Mouse (Mus musculus) bone marrow, adult 2 months (tissue): Measurements from ENCODE around the gene Zfp592. TPM values are rescaled to one million over a fixed set of nuclear protein-coding genes. Genes with fewer than 3 reads are reported as not detected.

Source experiments
- H3K27ac ChIP-seq: fragments of 200-500 bp; 2 replicates; pipeline ENCODE4 v1.5.1; 2012; ENCODE audit warnings: low read depth, mild to moderate bottlenecking, control low read depth, inconsistent platforms, low read length; ENCODE audit not compliant: control insufficient read depth, poor library complexity, insufficient read depth
- H3K4me1 ChIP-seq: fragments of 200-500 bp; 2 replicates; pipeline ENCODE4 v1.6.1; 2011; ENCODE audit warnings: low read length; ENCODE audit not compliant: control insufficient read depth, insufficient read depth
- H3K4me3 ChIP-seq: fragments of 200-500 bp; replicated peaks from 2 replicates; pipeline ENCODE3; 2011; ENCODE audit warnings: mild to moderate bottlenecking, low read depth, low read length, control low read depth; ENCODE audit not compliant: control insufficient read depth
- CTCF ChIP-seq: fragments of 200-500 bp; IDR thresholded peaks from 2 replicates; pipeline ENCODE4 v1.5.1; 2011; ENCODE audit warnings: low read length, control low read depth; ENCODE audit not compliant: control insufficient read depth, insufficient read depth
- POLR2A ChIP-seq: fragments of 200-500 bp; IDR thresholded peaks from 2 replicates; pipeline ENCODE4 v1.6.1; 2011; ENCODE audit warnings: low read depth, mild to moderate bottlenecking, control low read depth, low read length, borderline replicate concordance; ENCODE audit not compliant: control insufficient read depth
- WGBS: fragments of 180-500 bp; shearing (Covaris S2); methylation state at CpG from one replicate; pipeline ENCODE4 v1.1.7; 2018; 5-methylcytosine and 5-hydroxymethylcytosine counted together
- polyA plus RNA-seq: library from polyadenylated mRNA; stranded (reverse); fragments of >200 nt; gene quantifications from 2 replicates; pipeline ENCODE4 v1.2.4, GENCODE M21; 2011; ENCODE audit warnings: low replicate concordance; ENCODE audit not compliant: missing spikeins, insufficient read depth, insufficient read length

The Zfp592 gene
- polyA plus RNA-seq, 1 experiment, result 24.7 TPM

DNA sequence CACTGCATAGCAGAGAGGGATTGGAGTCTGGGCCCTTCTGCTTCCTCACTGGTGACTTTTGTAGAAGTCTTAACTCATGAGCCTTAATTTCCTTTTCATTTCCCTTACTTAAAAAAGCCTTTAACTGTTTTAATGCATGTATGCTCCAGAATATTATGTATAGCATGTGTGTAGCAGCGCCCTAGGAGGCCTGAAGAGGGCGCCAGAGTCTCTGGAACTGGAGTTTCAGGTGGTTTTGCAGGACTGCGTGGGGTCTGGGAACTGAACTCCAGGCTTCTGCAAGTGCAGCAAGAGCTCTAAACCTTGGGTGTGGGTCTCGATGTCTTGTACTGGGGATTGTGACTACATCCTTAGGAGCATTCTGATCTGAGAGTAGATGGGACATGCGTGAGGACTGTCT is 79.8 kb downstream of the Zfp592 start:
- WGBS, result 77% methylated on average over 5 of the region's 5 CpGs
- H3K27ac ChIP-seq, result no peak overlapping the region
- H3K4me3 ChIP-seq, result no peak overlapping the region
- peaks cover 3% of the 10 kb centered on the region; the same call in 1 of the 2 replicates for H3K4me1 ChIP-seq
- TF ChIP-seq CTCF, result peak; percentile 37; the same call in 1 of the 2 replicates
- TF ChIP-seq POLR2A, result no peak

GRCm38 (mm10) chr7:81074546-81074945 is 81.1 kb downstream of the Zfp592 start:
- Histone ChIP-seq H3K4me3 (no peak overlapping the region), H3K4me1 (peaks cover 3% of the 10 kb centered on the region; the same call in 1 of the 2 replicates), H3K27ac (no peak overlapping the region)
- no peak for TF ChIP-seq CTCF
- TF ChIP-seq POLR2A, result no peak
- 15% methylated on average over 9 of the region's 9 CpGs for WGBS

GRCm38 (mm10) chr7:81075299-81075698 is 81.8 kb downstream of the Zfp592 start:
- TF ChIP-seq POLR2A (no peak), CTCF (no peak)
- Histone ChIP-seq H3K4me3 (no peak overlapping the region), H3K27ac (no peak overlapping the region; the same call in 1 of the 2 replicates), H3K4me1 (peaks cover 3% of the 10 kb centered on the region; the same call in 1 of the 2 replicates)
- WGBS, result 4% methylated on average over 7 of the region's 7 CpGs

DNA sequence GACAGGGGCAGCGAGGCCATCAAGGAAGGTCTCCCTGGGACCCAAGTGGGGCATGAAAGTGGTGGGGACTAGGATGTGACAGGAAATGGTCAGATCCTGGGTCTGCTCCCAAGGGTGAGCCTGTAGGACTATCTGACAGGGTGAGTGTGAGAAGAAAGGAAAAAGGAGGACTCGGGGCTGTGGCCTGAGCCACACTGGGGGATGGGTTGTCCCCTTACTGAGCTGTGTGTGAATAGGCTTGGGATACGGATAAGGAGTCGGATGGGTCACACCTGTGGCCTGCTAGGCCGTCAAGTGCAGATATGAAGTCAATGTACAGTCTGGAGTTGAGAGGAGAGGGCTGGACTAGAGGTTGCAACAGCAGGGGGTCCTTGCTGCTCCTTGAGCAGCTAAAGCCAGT is 82.3 kb downstream of the Zfp592 start:
- no peak overlapping the region for H3K27ac ChIP-seq
- H3K4me3 ChIP-seq, result no peak overlapping the region
- no peak for TF ChIP-seq CTCF
- TF ChIP-seq POLR2A, result no peak
- H3K4me1 ChIP-seq, result peaks cover 3% of the 10 kb centered on the region; the same call in 1 of the 2 replicates
- WGBS, result 72% methylated on average over 5 of the region's 5 CpGs

- Histone ChIP-seq H3K4me1 (peaks cover 3% of the 10 kb centered on the region; the same call in 1 of the 2 replicates), H3K27ac (no peak overlapping the region), H3K4me3 (no peak overlapping the region)
- 78% methylated on average over 6 of the region's 6 CpGs for WGBS
- TF ChIP-seq CTCF (no peak), POLR2A (no peak)
Measured at GRCm38 (mm10) chr7:81077009-81077408, 83.5 kb downstream of the Zfp592 start.

DNA sequence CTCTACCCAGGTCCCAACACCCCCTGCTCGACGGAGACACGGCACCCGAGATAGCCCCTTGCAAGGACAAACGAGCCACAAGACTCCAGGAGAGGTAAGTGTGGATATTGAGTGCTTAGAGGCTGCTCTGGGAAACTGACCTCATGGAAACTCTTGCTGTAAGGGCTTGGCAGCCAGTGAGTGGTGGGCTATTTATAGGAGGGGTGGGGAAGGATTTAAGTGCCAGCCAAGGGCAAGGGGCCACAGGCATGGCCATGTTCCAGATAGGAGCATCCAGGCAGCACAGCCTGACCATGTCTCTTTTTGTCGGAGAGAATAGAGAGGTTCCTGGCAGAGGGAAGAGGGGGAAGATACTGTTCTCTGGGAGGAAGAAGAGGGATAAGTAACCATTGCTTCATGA is 85.3 kb downstream of the Zfp592 start:
- 85% methylated on average over 6 of the region's 6 CpGs for WGBS

DNA sequence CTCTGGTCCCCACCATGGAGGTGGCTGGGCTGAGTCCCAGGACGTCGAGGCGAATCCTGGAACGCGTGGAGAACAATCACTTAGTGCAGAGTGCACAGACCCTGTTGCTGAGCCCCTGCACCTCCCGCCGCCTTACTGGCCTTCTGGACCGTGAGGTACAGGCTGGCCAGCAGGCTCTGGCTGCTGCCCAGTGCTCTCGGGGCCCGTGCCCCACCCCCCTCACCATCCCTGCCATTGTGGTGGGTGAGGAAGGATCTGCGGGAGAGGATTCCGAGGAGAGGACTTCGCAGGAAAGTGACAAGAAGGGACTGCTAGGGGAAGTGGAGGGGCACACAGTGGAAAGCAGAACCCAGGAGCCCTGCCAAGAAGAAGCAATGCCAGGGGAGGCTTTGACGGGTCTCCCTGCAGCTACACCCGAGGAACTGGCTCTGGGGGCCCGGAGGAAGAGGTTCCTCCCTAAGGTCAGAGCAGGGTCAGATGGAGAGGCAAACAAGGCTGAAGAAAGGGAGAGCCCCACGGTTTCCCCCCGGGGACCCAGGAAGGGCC is 100.0 kb downstream of the Zfp592 start:
- WGBS, result 40% methylated on average over 18 of the region's 18 CpGs
- Histone ChIP-seq H3K27ac (no peak overlapping the region), H3K4me1 (no peaks in the 10 kb centered on the region), H3K4me3 (no peak overlapping the region)
- TF ChIP-seq POLR2A (no peak), CTCF (no peak)

More for the DNA sequence above, 85.3 kb downstream of the Zfp592 start:
- H3K27ac ChIP-seq, result no peak overlapping the region
- peaks cover 3% of the 10 kb centered on the region; the same call in 1 of the 2 replicates for H3K4me1 ChIP-seq
- no peak overlapping the region for H3K4me3 ChIP-seq
- TF ChIP-seq POLR2A (no peak), CTCF (no peak)

DNA sequence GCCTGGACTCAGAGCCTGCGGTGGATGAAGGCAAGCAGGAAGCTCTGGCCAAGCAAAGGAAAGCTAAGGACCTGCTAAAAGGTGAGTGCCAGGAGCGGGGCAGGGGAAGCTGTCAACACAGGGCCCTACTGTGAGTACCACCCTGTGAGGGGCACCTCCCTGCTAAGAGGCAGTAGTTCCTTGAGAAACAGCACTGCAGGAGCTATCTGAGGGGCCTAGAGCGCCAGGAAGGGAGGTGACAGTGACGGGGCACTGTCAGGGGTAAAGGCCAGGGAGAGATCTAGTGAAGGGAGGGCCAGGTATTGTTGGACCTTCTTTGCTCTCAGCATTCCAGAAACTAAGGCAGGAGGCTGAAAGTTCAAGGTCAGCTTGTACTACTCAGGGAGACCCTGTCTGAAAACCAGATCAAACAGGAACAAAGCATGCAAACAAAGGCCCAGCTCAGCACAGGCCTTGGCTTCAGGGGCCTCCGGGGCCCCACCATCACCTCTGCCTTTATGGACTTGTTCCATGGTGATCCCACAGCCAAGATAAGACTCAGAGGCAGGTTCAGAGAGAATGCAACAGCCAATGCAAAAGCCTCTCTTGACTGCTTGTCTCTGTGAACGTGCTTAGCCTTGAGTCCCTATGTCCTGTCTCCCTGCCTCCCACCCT is 100.8 kb downstream of the Zfp592 start:
- Histone ChIP-seq H3K4me1 (no peaks in the 10 kb centered on the region), H3K27ac (no peak overlapping the region), H3K4me3 (no peak overlapping the region)
- TF ChIP-seq POLR2A (no peak), CTCF (no peak)
- 76% methylated on average over 6 of the region's 6 CpGs for WGBS

Other genes with a start within 250 kb of the Zfp592 start
- 29.4 and 62.3 TPM in 2 replicates for gene Iqgap1, start 167.7 kb upstream of the Zfp592 start, polyA plus RNA-seq
- gene Zscan2, start 132.8 kb upstream of the Zfp592 start, polyA plus RNA-seq, result 1.9 and 6.1 TPM in 2 replicates
- 11.1 and 12.8 TPM in 2 replicates for gene Wdr73, start 92.4 kb upstream of the Zfp592 start, polyA plus RNA-seq
- 5.4 and 21.2 TPM in 2 replicates for gene Nmb, start 88.6 kb upstream of the Zfp592 start, polyA plus RNA-seq
- 44.5 and 47.9 TPM in 2 replicates for gene Sec11a, start 45.9 kb upstream of the Zfp592 start, polyA plus RNA-seq
- gene Alpk3, start 63.9 kb downstream of the Zfp592 start, polyA plus RNA-seq, result 0.22 TPM in 1 of 2 replicates, not detected in the other
- 1.0 TPM in 1 of 2 replicates, not detected in the other for gene Slc28a1, start 121.1 kb downstream of the Zfp592 start, polyA plus RNA-seq
- gene Pde8a, start 219.9 kb downstream of the Zfp592 start, polyA plus RNA-seq, result 3.0 and 6.7 TPM in 2 replicates